Mouse (Mus musculus) right cerebral cortex, adult 2 months (tissue): Measurements from ENCODE around the gene Syt13.

Source experiments
- DNase-seq, 2 experiments: peaks; one replicate each; pipeline ENCODE4 v3.0.0; 2021 to 2022; ENCODE audit warnings: low spot score in 2 of 2

Syt13 gene

DNA sequence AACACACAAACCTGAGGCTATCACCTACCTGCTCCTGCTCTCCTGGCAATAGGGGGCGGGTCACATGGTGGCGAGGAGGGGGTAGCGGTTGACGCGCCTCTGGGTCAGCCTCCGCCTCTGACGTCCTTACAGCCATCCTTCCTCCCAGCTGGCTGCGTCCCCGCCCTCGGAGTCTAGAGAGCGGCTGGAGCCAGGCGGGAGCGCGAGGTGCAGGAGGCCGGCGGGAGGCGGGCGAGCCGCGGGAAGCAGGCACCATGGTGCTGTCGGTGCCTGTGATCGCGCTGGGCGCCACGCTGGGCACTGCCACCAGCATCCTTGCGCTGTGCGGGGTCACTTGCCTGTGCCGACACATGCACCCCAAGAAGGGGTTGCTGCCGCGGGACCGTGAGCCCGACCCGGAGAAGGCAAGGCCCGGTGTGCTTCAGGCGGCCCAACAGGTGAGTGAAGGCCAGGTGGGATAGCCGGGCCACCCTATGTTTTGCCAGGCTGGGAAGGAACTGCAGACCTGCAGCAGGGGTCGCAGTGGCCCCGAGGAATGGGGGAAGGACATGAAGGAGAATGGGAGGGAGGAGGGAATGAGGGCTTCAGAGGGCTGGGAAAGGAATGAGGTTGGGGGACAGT, at the start of gene Syt13:
Syt13 (plus strand) TSS at position 166 of the 621 bp plus-strand sequence.
- peak; percentile 79 to 81 for DNase-seq

DNA sequence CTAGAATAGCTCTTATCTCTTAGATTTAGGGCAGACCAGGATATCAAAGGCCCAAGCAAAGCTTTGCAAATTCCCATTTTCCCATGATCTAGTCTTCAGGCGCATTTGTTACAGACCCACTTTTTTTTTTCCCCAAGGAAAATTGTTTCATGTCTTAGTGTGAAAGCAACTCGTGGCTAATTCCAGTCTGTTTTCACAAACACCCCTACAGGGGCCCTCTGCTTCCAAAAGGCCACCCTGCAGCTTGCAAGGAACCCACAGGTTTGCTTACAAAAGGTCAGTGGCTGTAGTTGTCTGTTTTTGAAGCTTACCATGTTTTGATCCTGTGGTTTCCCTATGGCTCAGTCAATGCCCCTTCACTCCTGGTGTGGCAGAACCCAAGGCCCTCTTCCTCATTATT, 48.3 kb upstream of the Syt13 start:
- no peak for DNase-seq

DNA sequence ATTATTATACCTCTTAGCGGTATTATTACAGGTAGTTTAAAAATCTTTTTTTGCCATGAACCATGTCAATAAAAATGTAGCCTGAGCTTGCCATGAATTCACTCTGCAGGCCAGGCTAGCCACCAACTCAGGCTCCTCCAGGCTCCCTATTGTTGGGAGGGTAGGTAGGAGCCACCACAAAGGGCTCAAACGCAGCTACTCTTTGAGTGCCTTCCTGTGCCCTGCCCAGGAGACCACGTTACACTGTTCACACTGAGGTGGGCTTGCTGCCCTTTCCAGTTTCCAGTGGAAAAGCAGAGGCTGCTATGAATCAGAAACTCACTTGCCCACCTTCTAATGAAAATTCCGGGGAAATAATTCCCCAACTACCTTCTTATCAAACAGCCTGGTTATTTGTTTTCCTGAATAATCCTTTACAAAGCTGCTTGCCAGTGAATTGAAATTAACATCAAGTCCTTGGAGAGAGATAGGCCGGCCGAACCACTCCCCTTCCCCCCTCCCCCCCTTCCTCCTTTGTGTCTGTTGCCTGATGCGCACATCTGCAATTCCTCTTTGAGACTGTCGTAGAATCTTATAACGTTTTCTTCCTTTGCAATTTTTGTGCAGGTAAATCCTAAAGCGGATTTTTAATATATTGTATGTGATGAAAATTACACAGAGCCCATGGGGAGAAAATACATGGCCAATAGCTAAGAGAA, 44.6 kb upstream of the Syt13 start:
- DNase-seq: no peak

DNA sequence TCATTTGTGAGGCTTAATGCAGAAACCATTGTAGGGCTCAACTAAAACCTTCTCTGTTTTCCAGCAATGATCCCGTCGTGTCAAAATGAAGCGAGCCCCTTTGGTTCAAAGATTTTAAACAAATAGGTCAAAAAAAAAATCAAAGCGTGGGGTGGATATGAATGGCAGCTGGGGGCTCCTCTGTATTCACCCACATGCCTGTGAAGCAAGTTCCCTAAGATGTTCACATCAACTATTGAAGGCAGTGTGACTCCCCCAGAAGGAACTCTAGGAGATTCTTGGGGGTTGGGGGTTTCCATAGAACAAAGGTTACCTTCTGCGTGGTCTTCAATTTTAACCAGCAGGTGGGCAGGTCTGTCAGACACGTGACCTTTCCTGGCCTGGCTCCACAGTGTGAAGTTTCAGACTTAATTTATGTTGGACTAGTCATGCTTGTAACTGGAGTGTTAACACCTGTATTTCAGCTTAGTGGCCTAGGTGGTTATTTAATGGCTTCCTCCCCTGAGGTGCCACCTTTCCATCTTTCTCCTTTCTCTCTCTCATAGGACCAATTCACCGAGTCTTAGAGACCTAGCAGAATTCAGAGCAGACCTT, 43.7 kb upstream of the Syt13 start:
- DNase-seq: no peak

DNA sequence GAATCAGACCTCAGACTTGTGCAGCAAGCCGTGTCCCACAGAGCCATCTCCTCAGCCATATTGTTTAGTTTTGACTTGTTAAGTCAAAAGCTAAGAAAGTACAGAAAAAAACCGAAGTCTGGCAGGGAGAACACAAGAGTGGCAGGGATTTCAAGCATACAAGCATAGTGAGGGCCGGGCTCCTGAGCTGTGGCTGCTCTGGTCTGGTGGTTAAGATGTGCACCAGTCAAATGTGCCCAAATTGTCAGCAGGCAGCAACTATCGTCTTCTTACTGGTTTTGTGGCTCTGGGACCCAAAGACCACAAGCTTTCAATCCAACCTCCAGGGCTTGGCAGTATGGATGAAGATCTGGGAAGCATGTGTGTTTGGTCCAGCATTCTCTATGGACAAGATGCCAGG, 42.2 kb upstream of the Syt13 start:
- no peak for DNase-seq

DNA sequence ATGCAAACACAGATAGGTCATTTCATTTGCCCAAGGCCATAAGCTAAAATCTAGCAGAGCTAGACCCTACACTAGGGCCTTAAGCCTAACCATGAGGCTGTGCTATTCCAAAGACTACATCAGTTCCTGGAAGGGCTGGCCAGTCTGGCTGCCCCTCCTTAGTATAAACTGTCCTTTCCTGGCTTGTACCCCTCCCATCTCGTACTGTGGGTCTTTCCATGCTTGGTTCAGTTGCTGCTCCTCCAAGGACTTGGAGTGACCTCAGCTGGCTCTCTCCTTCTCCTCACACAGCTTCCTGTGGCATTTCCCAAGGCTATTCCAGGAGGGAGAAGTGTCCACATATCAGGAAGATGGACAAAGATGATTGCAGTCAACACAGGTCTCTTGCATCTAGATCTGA, 40.3 kb upstream of the Syt13 start:
- DNase-seq: no peak

DNA sequence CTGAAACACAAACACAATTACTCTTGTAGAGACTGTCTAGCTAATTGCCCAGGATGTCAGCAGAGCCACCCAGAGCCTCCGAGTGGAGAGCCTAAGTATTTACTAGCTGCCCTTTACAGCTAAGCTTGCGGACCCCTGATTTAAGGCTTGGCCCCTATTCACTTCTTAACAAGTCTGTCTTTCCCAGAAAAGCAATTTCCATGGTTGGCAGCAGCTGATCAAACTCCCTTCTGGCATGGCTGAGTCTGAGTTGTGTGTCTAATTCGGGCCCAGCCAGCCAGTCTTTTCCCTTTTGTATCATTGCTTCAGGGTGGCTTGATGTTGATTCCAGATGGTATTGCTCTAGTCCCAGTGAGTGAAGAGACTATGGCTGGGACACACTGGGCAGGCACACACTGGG, 37.4 kb upstream of the Syt13 start:
- no peak for DNase-seq

DNA sequence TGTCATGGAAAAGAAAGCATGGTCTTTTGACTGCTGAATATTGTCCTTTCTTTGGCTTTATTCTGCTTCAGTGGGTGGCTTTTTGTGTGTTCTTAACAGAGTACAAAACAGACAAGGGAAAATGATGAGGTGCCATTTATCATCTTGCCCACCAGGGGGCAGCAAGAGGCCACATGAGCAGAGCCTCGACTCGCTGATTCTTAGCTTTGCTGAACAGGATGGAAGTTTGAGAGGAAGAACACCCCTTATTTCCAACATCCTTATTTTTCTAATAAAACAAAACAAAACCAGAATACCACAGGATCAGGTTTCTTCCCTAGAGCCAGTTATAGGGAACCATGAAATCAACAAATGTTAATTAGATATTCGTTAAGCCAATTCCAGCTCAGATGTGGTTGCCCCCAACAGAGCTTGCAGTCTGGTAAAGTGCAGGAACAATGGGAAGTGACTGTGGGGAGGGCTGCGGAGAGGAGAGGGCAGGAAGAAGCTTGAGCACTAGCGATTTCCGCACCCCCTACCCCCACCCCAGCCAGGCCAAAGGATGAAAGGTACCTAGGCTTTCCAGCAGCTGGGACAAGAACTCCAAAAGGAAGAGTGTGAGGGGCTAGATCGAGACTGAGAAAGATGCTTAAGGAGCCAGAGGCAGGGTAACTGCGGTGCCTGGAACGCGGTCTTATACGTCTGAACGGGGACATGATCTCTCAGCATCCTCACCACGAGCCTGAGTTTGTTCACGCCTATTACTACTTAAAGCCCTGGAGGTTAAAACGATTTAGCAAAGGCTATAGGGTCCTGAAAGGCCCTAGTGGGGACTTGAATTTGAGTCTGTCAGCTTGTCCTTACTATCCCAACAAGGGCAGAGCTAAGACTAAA, 31.6 kb upstream of the Syt13 start:
- DNase-seq: peak; percentile 75 to 78

DNA sequence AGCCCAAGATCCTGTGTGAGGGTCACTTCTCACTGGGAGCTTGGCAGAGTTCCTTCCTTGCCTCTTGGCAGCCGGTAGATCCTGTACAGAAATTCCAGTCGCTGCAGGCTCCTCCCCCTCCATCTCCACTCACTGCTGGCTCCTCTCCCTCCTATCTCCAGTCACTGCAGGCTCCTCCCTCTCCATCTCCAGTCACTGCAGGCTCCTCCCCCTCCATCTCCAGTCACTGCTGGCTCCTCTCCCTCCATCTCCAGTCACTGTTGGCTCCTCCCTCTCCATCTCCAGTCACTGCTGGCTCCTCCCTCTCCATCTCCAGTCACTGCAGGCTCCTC, 31.0 kb upstream of the Syt13 start:
- no peak for DNase-seq

DNA sequence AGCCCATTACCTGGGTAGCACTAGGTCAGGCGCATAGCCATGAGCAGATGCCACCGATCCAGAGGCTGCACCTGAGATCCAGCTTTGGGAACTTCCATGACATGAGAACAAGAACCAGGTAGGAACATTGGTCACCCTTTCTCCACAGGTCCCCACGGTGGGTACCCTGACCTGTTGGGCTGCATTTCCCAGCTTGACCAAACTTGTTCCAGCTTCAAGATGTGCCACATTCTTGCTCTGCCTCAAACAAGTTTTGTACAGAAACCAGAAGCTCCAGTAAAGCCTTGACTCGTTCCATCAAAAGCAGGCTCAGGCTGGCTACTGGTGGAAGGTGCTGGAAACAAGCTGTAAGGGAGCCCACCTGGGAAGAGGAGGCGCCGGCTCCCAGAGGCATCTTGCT, 29.9 kb upstream of the Syt13 start:
- no peak for DNase-seq

DNA sequence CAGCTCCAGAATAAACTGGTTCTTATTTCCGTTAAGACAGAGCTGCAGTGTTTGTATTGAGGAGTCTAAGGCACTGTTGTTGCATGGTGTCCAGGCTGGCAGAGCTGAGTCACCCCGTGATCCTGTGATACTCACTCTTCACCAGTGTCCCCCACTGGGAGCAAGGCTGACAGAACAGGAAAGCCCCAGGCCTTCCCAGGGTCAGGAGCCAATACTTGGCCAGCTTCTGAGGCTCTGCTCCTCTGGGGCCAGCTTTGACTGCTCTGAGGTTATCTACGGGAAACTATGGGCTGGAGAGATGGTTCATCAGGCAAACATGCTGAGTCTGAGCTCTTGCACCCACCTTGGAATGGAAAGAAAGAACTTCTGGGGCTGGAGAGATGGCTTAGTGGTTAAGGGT, 28.0 kb upstream of the Syt13 start:
- DNase-seq: no peak

DNA sequence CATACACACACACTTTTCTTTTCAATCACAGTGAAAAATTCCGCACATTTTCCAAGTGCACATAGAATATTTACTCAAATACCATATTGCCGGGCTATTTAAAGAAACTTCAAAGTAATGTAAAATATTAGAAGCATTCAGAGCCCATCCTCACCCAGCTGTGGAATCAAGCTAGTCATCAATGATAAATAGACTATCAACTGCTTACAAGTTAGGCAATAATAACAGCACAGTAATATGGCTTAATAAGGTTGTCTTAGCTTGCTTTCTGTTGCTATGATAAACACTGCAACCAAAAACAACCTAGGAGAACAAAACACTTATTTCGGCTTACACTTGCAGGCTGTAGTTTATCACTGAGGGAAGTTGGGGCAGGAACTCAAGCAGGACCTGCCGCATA, 22.4 kb upstream of the Syt13 start:
- no peak for DNase-seq

DNA sequence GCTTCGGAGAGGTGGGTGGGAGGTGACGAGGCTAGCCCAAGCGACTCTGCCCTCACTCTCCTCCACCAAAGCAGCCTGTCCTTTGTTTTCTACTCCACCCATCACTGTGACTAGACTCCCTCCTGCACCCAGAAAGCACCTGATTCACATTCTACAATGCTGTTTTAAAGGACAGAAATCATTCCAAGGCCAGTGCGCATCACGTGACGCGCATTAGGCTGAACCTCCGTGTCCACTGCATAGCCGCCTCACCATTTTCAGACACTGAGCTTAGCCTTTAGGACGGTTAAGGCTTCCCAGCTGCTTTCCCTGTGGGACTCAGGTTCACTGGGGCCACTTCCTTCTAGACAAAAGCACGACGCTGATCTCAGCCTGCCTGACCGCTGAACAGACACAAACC, 11.2 kb upstream of the Syt13 start:
- DNase-seq: no peak

DNA sequence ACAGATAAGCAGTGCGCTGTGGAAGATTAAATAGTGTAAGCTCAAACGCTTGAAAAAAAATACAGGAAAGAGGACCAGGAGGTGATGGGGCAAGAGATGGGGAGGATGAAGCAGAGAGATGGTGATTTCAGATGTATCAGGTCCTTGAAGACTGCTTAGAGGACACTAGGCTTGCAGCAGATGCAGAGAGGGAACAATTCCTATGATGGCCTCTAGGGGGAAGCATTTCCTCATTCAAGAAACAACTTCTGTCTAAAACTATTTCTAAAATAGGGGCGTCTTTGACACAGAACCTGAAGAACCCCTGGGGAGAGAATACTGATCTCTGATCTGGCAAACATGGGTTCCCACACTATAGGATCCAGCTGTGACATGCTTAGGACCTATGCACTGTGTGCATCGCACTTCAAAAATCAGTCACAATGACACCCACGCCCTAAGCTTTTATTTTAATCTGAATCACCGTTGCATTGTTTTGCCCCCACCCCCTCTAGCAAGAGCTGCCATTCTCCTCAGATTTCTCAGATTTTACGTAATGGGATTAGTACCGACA, 10.5 kb upstream of the Syt13 start:
- DNase-seq: peak; percentile 64 to 78

DNA sequence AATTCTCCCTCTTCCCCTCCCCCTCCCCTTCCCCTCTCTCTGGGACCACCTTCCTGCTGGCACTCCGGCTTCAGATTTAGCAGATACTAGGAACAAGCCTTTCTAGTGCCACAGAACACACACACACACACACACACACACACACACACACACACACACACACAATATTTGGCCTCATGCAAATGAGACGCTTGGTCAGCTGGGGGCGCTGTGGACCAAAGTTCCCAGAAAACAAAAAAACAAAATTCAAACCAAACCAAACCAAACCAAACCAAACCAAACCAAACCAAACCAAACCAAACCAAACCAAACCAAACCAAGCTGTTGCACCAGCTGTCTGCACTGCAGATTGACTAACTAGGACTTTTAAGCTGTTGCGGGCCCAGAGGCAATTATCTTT, 4.5 kb upstream of the Syt13 start:
- no peak for DNase-seq

DNA sequence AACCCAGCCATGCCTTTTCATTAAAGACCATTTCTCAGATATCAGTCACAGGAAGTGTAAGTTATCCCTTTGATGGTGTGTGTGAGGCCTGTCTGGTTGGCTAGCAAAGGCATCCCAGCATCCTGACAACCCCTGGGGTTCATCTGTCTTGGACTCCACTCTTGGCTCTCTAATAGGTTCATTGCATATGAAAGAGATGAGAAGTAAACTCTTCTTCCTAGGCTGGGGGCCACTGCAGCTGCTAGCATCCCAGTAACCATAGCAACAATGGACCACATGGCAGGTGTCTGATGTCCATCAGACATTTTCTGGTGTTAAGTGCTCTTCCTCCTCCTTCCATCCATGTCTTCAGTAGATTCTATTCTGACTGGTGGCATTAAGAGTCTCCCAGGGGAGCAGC, 2.6 kb upstream of the Syt13 start:
- no peak for DNase-seq

DNA sequence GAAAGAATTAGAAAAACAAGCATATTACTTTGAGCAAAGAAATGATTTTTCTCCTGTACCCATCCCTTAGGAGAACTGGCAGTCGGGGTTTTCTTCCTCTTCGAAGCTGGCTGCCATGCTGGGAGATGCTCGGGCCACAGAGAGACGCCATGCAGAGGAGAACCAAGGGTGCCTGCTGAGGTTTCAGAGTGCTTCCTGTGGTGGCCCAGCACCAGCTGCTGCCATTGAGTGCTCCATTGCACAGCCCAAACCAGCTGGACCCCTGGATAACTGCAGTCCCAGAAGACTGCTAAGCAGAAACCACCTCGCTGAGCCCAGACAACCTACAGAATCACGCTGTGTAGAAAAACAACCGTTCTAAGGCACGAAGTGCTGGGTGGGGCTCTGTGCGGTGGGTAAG, 1.6 kb upstream of the Syt13 start:
- DNase-seq: no peak

DNA sequence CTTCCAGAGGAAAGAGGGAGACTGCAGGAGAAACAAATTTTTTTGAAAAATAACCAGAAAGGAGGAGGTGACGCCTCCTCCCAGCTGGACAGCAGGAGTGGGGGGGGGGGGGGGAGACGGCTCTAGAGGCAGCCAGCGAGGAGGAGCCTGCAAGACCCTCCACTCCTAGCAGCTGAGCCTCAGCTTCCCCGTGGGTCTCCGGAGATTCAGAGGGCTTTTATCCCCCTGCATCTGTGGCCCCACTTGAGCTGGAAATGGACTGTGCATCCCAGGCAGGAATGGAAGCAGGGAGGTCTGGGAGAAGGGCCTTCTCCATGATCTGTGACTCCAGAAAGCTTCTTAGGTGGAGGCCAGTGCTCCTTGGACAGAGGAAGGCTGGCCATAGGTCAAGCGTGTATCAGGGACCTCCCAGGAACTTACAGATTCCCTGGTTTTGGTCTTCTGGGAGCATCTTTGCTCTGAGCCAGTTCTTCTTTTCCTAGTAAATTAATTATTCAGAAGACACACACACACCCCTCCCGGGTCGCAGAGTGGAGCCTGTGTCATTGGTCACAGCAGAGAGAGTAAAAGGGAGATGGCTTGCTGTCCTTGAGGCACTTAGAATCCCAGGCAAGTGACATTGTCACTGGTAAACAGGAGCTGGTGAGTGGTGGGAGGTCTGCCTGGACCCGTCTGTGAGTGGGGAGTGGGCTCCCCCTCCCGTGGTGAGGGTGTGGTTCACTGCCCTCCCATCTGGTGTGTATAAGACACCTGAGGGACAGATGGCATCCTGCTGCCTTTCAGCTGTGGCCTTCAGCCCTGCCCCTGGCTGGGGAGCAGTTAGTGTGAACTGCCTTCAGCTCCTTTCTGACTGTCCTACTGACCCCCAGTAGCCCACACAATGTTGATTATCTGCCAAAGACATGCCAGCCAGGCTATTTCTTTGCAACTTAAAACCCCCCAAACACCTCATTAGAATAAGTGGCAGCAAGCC, 1.0 kb downstream of the Syt13 start:
- DNase-seq: peak in 1 of 2 experiments; percentile 49

DNA sequence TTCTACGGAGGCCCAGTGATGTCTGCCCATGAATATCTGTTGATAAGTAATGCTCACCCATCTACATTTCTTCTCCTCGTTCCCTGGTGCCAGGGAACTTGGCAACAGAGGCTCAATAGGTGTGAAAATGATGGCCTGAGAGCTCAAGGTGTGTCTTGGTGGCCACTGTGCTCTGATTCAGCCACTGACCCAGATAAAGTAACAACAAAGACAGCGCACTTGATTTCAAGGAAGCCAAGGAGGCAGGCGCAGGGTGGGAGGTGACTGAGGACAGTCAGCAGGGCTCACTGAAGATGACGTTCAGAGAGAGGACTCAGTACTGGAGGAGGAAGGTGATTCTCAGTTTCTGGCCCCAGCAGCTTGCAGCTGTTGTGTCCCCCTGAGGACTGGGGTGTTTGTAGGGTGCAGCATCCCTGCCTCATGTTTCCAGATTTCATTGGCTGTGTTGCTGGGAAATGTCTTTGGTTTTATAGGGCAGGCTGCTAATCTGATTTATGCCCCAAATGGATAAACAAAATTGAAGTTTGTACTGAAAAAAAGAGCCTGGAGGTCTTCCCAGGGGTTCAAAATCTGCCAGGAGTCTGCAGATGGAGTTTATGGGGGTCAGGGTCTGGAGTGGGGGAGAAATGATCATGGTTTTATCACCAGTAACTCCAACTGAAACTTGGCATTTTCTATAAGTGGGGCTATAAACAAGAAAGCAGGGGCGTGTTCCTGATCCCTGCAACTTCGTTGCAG, 2.7 kb downstream of the Syt13 start:
- DNase-seq: no peak

DNA sequence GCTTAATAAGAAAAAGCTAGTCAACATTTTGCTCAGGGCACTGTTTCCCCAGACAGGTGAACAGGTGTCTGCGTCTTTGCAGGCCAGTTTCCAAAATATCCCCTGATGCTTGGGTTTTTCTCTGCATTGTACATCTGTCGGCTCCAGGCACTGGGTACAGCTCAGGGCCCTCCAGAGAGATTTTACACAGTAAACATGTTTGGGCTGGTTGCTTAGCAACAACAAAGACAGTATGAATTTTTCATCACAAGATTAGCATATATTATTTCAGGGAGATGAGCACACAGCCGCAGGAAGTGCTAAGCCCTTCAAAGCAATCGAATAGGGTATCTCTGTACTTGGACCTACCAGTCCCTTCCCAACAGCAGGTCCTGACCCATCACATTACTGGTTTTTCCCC, 5.8 kb downstream of the Syt13 start:
- DNase-seq: peak; percentile 55 to 57
